Mouse (Mus musculus) megakaryocyte, embryonic 14.5 days (primary cell): ENCODE results near the gene Ick.

Experiments used
- FLI1 ChIP-seq: IDR thresholded peaks from 2 replicates; pipeline ENCODE4 v1.6.1; 2012; ENCODE audit warnings: low read length, inconsistent platforms, mixed read lengths
- GATA1 ChIP-seq: IDR thresholded peaks from 3 replicates; pipeline ENCODE4 v1.6.1; 2012; ENCODE audit warnings: mixed read lengths, low read length, inconsistent platforms, borderline replicate concordance

- TF ChIP-seq GATA1: no peak
- no peak for TF ChIP-seq FLI1
Observed at GRCm38 (mm10) chr9:78109656-78110055, 664 bp downstream of the Ick start.
